Mouse (Mus musculus) kidney, adult 2 months (tissue): ENCODE results near the gene Bcl2l10.

Source experiments
- CTCF ChIP-seq: fragments of 200-500 bp; conservative IDR thresholded peaks from 2 replicates; pipeline ENCODE4 v1.5.1; 2011; ENCODE audit warnings: low read depth, mild to moderate bottlenecking, control low read depth, low read length, moderate library complexity, mixed read lengths; ENCODE audit not compliant: insufficient read depth, insufficient read length
- POLR2A ChIP-seq: fragments of 200-500 bp; IDR thresholded peaks from one replicate; pipeline ENCODE4 v1.6.1; 2011; ENCODE audit warnings: low read depth, low read length, control low read depth

GRCm38 (mm10) chr9:75348641-75349040 lies 1.1 kb downstream of the Bcl2l10 start:
- TF ChIP-seq CTCF (no peak), POLR2A (no peak)
